Mouse (Mus musculus): Measurements from ENCODE around the gene Lama1.

Lama1 gene

GRCm38 (mm10) chr17:67696694-67697386 lies at the start of gene Lama1:
Lama1 (plus strand) TSS chr17:67697259.
- DNase-seq: peak; percentile 21

DNA sequence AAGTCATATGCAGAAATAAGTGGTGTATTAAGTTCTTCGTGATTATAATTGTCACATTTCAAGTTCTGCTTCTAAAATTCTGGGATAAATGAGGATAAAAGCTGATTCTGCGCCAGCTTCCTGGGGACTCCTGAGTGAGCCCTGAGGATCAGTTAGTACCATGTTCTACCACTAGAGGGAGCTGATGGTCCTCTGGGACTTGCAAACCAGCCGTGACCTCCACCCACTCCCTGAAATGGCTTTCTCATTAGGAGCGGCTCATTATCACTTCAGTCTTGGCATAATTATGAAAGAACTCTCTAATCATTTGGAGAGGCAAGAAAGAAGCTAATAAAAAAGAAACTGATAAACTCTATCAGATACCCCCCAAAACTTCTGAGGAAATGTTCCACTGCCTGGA lies 45.6 kb upstream of the Lama1 start:
- DNase-seq: peak; percentile 30

- no peak for DNase-seq
Measured at GRCm38 (mm10) chr17:67664299-67664698, 32.8 kb upstream of the Lama1 start.

GRCm38 (mm10) chr17:67666981-67667380 lies 30.1 kb upstream of the Lama1 start:
- no peak for DNase-seq

- peak; percentile 40 for DNase-seq
Measured at GRCm38 (mm10) chr17:67667981-67668380, 29.1 kb upstream of the Lama1 start.

DNA sequence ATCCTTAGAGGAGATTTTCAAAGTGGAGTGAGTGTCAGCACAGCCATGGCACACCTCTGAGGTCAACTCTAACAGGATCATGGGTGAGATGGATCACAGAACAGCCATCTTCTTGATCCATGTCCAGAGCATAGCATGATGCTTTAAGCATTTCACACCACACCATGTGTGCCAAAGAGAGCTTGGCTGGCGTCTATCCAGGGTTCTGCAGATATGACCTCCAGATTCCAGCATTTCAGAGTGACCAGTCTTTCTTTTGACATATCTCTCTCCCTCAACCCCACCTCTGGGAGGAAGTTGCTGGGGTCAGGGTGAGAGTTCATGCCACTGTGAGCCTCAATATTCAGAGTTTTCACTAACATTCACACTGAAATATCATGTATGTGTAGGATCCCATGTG lies 18.5 kb upstream of the Lama1 start:
- no peak for DNase-seq

DNA sequence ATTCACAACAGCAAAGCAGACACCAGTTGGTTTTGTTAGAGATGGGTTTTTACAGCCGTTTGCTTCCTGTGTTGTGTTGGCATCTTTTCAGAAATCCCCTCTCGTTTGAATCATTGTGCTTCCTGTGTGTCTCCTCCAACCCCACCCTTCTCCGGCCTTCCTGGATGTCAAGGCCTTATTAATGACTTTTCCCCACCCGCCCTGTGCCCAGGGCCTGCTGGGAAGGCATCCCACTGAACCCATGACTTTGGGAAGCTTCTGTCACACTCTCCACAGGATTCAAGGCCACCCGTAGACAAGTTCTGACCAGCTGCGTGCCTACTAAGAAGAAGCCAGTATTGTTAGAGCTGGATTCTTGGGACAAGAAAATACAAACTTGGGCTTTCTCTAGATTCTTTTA lies 16.0 kb upstream of the Lama1 start:
- DNase-seq: no peak

- no peak for DNase-seq
Measured at GRCm38 (mm10) chr17:67685022-67685743, 11.9 kb upstream of the Lama1 start.

DNA sequence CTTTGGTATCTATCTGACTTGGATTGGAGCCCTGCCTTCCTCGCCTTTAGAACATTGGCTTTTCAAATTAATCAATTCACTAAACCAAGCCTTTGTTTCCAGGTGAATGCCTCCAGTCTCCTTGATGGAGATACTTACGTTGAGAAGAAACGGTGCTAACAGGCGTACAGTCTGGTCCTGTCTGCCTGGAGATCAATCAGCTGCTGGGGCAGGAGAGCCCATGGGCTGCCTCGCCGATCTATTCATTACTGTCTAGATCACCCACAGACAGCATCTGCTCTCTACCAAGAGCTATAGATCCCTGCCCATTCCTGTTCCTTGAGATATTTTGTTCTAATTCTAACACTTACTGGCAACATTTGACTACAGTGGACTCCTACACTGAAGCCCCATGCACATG lies 9.6 kb upstream of the Lama1 start:
- no peak for DNase-seq

GRCm38 (mm10) chr17:67690689-67691088 lies 6.4 kb upstream of the Lama1 start:
- DNase-seq: no peak

DNA sequence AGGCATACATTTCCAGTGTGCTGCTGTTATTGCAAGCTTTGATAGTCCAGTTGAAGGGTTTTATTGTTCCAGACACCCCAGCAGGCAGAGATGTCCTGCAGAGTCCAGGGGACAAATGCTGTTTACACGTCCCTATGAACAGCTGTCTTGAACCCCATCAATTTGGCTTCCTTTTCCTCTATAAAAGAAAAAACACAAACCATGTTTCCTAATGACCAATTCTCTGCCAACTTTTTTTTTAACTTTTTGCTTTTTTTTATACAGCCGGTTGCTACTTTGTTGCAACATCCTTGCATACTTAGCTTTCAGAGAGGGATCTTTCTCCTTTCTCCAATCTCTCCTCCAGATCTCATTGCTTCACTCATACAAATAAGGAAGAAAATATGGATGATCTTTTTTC lies 4.4 kb upstream of the Lama1 start:
- DNase-seq: no peak

DNA sequence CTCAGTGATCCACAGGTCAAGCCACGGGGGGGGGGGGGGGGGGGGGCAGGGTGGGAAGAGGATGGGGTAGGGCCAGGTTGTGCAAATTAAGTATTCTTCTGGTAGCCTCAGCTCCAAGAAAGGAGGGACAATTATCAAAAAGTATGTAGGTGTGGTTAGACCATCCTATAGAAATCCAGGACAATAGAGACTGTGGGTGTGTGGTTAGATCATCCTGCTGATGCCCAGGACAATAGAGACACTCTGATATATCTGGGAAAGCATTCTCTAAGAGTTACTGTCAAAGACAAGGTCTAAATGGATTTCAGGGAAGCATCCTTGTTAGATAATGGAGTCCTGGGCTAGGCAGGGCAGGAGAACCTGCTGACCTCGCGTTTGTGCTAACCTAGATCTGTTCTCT lies 3.2 kb upstream of the Lama1 start:
- no peak for DNase-seq

DNA sequence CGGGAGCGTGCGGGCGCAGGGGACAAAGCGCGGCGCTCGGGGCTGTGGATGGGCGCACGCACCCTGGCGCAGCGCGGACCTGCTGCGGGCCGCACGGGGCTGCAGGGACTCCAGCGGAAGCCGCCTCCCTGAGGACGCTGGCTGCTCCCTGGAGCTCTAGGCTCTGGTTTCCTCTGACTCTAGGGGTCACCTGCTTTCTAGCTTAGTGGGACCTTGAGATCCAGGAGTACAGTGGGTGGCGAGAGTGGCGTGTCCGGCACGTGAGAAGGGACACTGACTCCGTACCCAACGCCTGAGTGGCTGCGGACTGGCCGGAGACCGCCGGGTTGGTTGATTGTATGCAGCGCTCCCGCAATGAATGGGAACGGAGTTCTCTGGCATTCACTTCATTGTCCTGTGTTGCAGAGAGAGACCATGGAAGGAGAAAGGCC lies 417 bp downstream of the Lama1 start:
- peak; percentile 2 for DNase-seq

DNA sequence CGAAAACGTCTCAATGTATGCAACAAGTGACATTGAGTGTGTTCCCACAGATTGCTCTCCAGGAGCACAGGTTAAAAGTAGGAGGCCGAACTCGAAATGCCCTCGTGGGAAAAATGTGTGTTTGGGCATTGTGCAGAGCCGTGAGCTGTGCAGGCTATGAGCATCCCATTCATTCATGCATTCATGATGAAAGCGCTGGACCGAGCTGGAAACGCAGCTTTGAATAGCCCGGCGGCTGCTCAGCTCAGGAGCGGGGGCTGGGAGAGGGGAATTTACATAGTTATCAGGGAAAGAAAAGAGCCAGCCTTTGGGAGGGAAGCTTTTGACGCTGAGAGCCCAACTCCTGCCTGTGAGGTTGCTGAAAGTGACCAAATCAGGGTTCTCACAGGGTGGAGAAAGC lies 1.2 kb downstream of the Lama1 start:
- DNase-seq: no peak

GRCm38 (mm10) chr17:67701761-67702160 lies 4.7 kb downstream of the Lama1 start:
- DNase-seq: no peak

DNA sequence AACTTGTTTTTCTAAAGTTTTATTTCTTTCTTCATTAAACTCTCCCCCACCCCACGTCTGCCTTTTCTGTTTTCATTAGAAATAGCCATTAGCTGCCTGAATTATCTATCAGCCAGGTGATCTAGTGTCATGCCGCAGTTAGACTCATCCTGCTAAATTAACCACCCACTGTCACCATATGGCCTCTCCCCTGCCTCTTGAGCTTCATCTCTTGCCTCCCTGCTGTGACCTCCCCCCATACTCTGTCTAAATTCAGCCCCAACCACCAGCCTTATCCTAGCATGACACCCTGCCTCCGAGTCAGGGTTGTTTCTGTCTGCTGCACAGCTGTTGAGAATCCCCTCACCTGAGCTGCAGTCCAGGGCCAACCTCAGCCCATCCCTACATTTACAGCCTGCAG lies 5.9 kb downstream of the Lama1 start:
- no peak for DNase-seq

GRCm38 (mm10) chr17:67705035-67705769 lies 8.1 kb downstream of the Lama1 start:
- no peak for DNase-seq

DNA sequence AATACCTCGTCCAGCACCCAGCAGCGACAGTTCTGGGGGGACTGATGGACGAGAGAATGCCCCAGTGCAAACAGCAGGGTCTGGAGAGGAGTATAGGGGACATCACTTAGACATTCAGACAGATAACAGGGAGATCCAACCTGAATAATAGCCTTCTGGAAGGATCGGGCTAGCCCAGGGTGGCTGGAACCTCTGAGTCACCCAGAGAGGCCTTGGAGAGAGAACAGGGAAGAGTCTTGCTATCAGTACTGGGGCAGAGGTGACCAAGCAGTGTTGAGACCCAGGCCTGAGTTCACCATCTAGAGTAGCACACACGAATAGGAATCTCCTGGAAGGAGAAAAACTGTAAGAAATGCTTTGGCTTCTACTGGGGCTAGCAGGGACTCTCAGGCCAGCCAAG lies 9.3 kb downstream of the Lama1 start:
- no peak for DNase-seq

DNA sequence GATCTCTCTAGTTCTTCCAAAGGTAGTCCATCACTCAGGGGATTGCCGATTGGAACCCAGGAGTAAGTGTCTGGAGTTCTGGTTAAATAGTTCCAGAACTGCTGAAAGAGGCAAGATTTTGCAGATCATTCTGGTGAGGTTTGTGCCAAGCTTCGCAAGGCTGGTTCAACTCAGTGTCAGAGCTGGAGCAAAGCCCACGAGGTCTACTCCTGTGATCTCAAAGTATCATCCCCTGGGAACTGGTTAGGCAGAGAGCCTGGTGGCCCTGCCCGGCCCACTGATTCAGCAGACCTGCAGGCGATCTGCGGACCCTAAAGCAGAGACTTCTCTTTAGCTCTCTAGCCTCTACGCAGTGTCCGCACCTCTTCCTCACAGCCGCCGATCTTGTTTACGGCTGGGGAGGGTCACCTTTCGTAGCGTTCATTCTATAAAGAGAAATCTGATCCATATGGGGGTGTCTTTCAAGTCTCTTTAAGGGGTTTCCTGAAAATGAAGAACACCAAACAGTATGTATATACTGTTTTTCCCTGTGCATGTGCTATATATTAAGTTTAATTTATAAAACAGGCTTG lies 10.8 kb downstream of the Lama1 start:
- DNase-seq: no peak

DNA sequence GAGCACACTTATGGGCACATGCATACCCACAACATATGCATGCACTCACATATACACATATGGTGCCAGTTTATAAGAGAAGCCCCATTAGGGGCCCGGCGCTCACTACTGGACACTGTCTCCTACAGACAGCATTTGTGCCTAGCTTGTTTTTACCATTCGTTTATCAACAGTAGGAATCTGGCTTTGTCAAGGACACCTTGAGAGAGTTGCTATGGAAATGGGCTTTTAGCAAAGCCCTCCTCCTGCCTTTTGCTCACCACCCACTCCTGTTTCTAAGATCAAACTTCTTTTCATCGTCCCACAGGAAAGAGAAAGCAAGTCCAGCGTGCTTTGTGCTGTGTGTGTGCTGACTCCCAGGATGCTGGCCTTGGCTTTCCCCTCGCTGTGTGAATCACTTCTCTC lies 13.3 kb downstream of the Lama1 start:
- no peak for DNase-seq

DNA sequence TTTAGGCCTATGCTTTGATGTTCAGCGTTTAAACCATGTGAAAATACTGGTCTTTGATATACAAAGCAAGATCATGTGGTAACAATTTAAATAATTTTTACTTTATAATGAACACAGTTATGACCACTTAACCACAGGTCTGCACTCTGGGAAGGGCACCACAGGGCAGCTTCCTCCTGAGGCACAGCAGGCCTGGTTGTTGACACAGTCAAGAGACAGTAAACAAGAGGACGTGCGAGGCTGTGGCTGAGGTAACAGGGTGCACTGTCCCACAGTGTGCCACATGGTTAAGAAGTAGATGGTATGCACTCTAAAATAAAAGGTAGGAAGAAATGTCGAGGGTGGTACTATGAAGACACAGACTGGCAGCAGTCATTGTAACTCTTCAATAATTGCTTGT lies 14.3 kb downstream of the Lama1 start:
- no peak for DNase-seq

DNA sequence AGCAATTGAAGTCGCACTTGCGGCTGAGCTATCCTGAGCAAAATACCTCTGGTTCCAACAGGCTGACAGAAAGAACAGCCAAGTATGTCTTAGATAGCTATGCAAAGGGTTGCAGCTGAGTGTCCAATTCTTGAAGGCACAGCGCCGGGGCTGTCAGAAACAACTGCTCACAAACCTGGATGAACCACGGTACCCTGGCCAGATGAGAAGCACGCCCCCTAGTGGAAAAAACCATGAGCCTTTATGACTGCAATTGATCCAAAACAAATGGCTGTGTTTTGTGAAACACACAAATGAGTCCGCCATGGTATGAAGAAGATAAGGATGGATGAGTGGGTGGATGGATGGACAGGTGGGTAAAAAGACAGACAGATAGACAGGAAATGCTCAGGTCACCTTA lies 15.9 kb downstream of the Lama1 start:
- no peak for DNase-seq

- no peak for DNase-seq
Measured at GRCm38 (mm10) chr17:67715466-67715865, 18.4 kb downstream of the Lama1 start.

DNA sequence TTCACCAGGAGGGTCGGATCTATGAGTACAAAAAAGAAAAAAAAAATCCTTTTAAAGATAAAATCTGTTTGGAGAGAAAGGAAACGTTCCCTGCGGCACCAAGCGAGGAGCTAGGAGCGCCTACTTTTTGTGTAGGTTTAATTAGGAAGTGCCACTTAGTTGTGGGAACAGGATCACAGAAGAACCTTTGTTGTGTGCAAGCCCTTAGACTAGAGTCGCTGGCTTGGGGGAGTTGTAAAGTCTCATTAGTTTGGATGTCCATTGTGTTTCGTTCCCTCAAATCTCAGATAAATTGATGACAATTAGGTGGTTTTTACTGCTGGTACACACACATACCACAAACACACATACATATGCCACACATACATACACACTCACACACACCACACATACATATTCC lies 25.0 kb downstream of the Lama1 start:
- no peak for DNase-seq
